Mouse (Mus musculus): ENCODE results near the gene Wdr49. TPM values are rescaled to one million over a fixed set of nuclear protein-coding genes. Genes with fewer than 3 reads are reported as not detected.

The Wdr49 gene
- total and polyA plus RNA-seq, 3 experiments, result not detected

DNA sequence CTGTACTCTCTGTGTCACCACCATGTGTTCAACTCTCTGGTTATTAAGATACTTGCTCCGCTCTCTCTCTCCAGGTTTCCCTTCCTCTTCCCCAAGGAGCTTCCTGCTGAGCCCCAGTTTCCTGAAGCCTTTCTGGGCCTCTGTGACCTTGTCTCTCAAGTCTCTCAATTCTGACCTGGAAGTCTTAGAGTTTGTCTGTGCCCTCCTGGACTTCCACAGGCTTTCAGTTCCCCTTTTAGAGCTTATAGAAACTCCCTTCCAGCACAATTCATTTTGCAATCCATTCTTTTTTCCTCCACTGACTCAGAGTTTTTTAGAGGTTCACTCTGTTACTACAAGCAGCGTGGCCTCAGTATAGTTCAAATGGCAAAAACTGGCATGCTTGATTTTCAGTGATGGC, 188.7 kb downstream of the Wdr49 start:
- no peak overlapping the region for H3K4me3 ChIP-seq (replicated peaks in 1 of 3; ENCODE audit: low read depth in 2 of 3, low read length in 2 of 3, poor library complexity in 1 of 3)
- H3K79me2 ChIP-seq (replicated peaks; ENCODE audit: control insufficient read depth, extremely low read depth, insufficient read depth, poor library complexity, severe bottlenecking), result no peaks in the 10 kb centered on the region
- no peaks in the 10 kb centered on the region for H3K9me3 ChIP-seq (replicated peaks; ENCODE audit: low read length)
- H3K9ac ChIP-seq (ENCODE audit: insufficient read depth, low read depth), result no peak overlapping the region
- H3K27me3 ChIP-seq (replicated peaks), result no peaks in the 10 kb centered on the region
- no peak for DNase-seq (ENCODE audit: extremely low read depth)
- H3K36me3 ChIP-seq (replicated peaks in 1 of 2; ENCODE audit: control insufficient read depth in 1 of 2, insufficient read depth in 1 of 2, low read length in 1 of 2), result no peaks in the 10 kb centered on the region
- in situ Hi-C loops (cut with MboI; ENCODE audit: low pct_ligation_motif_present, low pct_unique_long_range_greater_than_20kb, low sequenced_read_pairs), result no loop called here
- H3K27ac ChIP-seq (ENCODE audit: insufficient read depth, low read depth), result no peak overlapping the region
- dilution Hi-C loops (cut with MboI; ENCODE audit: extremely low pct_ligation_motif_present, extremely low pct_unique_long_range_greater_than_20kb, low sequenced_read_pairs), result no loop called here
- H3K4me1 ChIP-seq (ENCODE audit: control insufficient read depth in 1 of 2, insufficient read depth in 2 of 2), result peaks cover 0 to 15% of the 10 kb centered on the region in 2 experiments; a peak in 2 of 4 replicates
- no peak overlapping the region for H3K4me2 ChIP-seq (ENCODE audit: insufficient read depth, low read depth, poor library complexity, severe bottlenecking)
- TF ChIP-seq JUN (IDR thresholded peaks at IDR 0.05; ENCODE audit: insufficient read depth, low read depth, low read length), result no peak
- TF ChIP-seq JUND (conservative IDR thresholded peaks at IDR 0.05; ENCODE audit: low read depth, low read length), result no peak
- TF ChIP-seq TCF12 (IDR thresholded peaks at IDR 0.05; ENCODE audit: low read depth, low read length), result no peak
- no peak for TF ChIP-seq CHD2 (IDR thresholded peaks at IDR 0.05; ENCODE audit: low read length)
- TF ChIP-seq MAZ (IDR thresholded peaks at IDR 0.05; ENCODE audit: low read depth, low read length), result no peak
- TF ChIP-seq TBP (conservative IDR thresholded peaks at IDR 0.05; ENCODE audit: low read depth, low read length), result no peak
- no peak for TF ChIP-seq GABPA (IDR thresholded peaks at IDR 0.05; ENCODE audit: insufficient replicate concordance, low read depth, low read length)
- no peak for TF ChIP-seq EP300 (IDR thresholded peaks at IDR 0.05; ENCODE audit: low read length)
- TF ChIP-seq USF2 (conservative IDR thresholded peaks at IDR 0.05; ENCODE audit: low read depth, low read length), result no peak
- TF ChIP-seq KAT2A (IDR thresholded peaks at IDR 0.05; ENCODE audit: insufficient replicate concordance, low read length), result no peak
- no peak for TF ChIP-seq ZNF384 (IDR thresholded peaks at IDR 0.05; ENCODE audit: low read depth, low read length)

DNA sequence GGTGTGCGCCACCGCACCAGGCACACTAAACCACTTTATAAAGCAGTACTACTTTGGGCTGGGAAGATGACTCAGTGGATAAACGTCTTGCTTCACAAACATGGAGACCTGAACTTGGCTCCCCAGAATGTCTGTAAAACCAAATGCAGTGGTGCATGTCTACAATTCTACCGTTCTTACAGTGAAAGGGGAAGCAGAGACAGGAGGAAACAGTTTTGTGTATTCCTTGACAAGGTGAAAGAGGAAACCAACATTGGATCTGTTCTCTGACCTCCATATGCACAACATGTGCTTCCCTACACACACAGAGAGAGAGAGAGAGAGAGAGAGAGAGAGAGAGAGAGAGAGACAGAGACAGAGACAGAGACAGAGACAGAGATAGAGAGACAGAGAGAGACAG, 204.5 kb downstream of the Wdr49 start:
- dilution Hi-C loops (cut with MboI; ENCODE audit: extremely low pct_ligation_motif_present, extremely low pct_unique_long_range_greater_than_20kb, low sequenced_read_pairs), result no loop called here
- H3K4me3 ChIP-seq (replicated peaks in 1 of 3; ENCODE audit: low read depth in 2 of 3, low read length in 2 of 3, poor library complexity in 1 of 3), result no peak overlapping the region
- in situ Hi-C loops (cut with MboI; ENCODE audit: low pct_ligation_motif_present, low pct_unique_long_range_greater_than_20kb, low sequenced_read_pairs), result no loop called here

DNA sequence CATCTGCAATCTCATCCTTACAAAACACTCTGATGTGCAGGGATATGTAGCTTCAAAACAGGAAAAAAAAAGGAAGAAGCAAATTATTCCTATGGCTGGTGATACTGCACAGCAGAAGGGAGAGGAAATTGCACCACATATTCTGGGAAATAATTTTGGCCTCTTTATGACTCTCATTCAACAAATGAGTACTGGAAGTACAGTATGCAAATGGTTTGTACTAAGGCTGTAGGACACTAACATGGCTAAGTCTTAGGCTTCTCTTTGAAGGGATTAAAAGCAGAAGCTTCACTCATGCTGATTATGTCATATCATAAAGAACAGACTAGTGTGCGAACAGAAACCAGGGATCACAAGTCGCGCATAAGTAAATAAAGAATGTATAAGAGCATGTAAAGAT, 205.4 kb downstream of the Wdr49 start:
- Histone ChIP-seq H3K27ac (ENCODE audit: insufficient read depth, low read depth) (no peak overlapping the region), H3K4me3 (replicated peaks in 1 of 3; ENCODE audit: low read depth in 2 of 3, low read length in 2 of 3, poor library complexity in 1 of 3) (no peak overlapping the region), H3K27me3 (replicated peaks) (no peaks in the 10 kb centered on the region), H3K9ac (ENCODE audit: insufficient read depth, low read depth) (no peak overlapping the region), H3K4me2 (ENCODE audit: insufficient read depth, low read depth, poor library complexity, severe bottlenecking) (no peak overlapping the region), H3K79me2 (replicated peaks; ENCODE audit: control insufficient read depth, extremely low read depth, insufficient read depth, poor library complexity, severe bottlenecking) (no peaks in the 10 kb centered on the region), H3K36me3 (replicated peaks in 1 of 2; ENCODE audit: control insufficient read depth in 1 of 2, insufficient read depth in 1 of 2, low read length in 1 of 2) (no peaks in the 10 kb centered on the region), H3K9me3 (replicated peaks; ENCODE audit: low read length) (no peaks in the 10 kb centered on the region), H3K4me1 (ENCODE audit: control insufficient read depth in 1 of 2, insufficient read depth in 2 of 2) (peaks cover 0 to 6% of the 10 kb centered on the region in 2 experiments; a peak in 1 of 4 replicates)
- TF ChIP-seq USF1 (IDR thresholded peaks at IDR 0.05; ENCODE audit: low read depth, low read length), result no peak
- TF ChIP-seq ZKSCAN1 (IDR thresholded peaks at IDR 0.05; ENCODE audit: borderline replicate concordance, low read depth, low read length), result no peak
- dilution Hi-C loops (cut with MboI; ENCODE audit: extremely low pct_ligation_motif_present, extremely low pct_unique_long_range_greater_than_20kb, low sequenced_read_pairs) (no loop called here), in situ Hi-C loops (cut with MboI; ENCODE audit: low pct_ligation_motif_present, low pct_unique_long_range_greater_than_20kb, low sequenced_read_pairs) (no loop called here)
- DNase-seq (ENCODE audit: extremely low read depth), result no peak

More for the DNA sequence above, 204.5 kb downstream of the Wdr49 start:
- no peaks in the 10 kb centered on the region for H3K9me3 ChIP-seq (replicated peaks; ENCODE audit: low read length)
- no peaks in the 10 kb centered on the region for H3K27me3 ChIP-seq (replicated peaks)
- no peak for TF ChIP-seq IRF4 (IDR thresholded peaks at IDR 0.05; ENCODE audit: low read depth, low read length)
- TF ChIP-seq CHD1 (IDR thresholded peaks at IDR 0.05; ENCODE audit: low read depth, low read length), result no peak
- no peak overlapping the region for H3K27ac ChIP-seq (ENCODE audit: insufficient read depth, low read depth)
- no peak overlapping the region for H3K4me2 ChIP-seq (ENCODE audit: insufficient read depth, low read depth, poor library complexity, severe bottlenecking)
- no peaks in the 10 kb centered on the region for H3K36me3 ChIP-seq (replicated peaks in 1 of 2; ENCODE audit: control insufficient read depth in 1 of 2, insufficient read depth in 1 of 2, low read length in 1 of 2)
- H3K79me2 ChIP-seq (replicated peaks; ENCODE audit: control insufficient read depth, extremely low read depth, insufficient read depth, poor library complexity, severe bottlenecking), result no peaks in the 10 kb centered on the region
- peaks cover 0 to 6% of the 10 kb centered on the region in 2 experiments; a peak in 1 of 4 replicates for H3K4me1 ChIP-seq (ENCODE audit: control insufficient read depth in 1 of 2, insufficient read depth in 2 of 2)
- peak; percentile 24 for DNase-seq (ENCODE audit: extremely low read depth)
- H3K9ac ChIP-seq (ENCODE audit: insufficient read depth, low read depth), result no peak overlapping the region
